Mouse (Mus musculus) heart, postnatal 10 days (tissue): ENCODE measurements around the gene Tbx15. TPM values are rescaled to one million over a fixed set of nuclear protein-coding genes. Genes with fewer than 3 reads are reported as not detected.

Experiments
- DNase-seq, 2 experiments: peaks; one replicate each; pipeline ENCODE4 v3.0.0; 2021
- intact Hi-C: fragments of 180-260 bp; cut with DNase I; formaldehyde crosslinking; loops from one replicate; pipeline ENCODE4 v1.15.1; 2025
- total RNA-seq, 2 experiments: library from RNA; stranded (reverse); gene quantifications; 2 replicates each; pipeline ENCODE4 v1.2.3; 2021

Gene Tbx15
- total RNA-seq, 2 experiments from 2014 or later: 0.40 to 0.43 TPM

DNA sequence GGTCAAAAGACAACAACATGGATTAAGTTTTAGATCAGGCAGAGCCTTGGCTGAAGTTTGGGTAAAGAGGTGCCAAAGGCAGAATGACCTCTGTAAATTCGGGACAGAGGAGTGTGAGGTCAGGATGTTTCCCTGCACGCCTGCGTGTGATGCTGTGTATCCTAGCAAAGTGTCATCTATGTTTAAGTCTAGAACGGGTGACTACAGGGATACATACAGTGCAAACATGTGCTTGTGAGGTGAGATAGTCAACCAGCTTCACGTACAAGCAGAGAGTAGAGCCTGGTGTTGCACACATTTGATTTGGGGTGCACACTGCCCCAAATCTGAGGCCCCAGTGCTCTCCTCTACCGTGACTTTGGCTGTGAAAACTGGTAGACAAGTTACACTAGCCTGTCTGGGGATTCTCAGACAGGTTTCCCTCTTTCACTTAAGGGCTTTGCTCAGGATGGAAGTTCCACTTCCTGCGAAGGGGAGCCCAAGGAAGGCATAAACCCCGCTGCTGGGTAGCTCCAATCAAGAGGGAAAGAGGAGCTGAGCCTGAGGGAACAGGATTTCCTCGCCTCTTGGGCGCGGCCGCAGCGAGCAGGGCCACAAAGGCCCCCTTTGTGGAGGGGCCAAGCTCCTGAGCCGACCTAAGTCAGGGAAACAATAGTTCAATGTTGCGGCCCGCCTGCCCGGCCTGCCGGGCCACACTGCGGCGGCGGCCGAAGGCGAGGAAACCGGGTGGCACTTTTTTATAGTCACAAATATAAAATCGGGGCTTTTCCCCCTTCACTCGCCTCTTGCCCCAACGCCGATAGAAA, 8.0 kb downstream of the Tbx15 start:
- no peak for DNase-seq
- intact Hi-C loops: no loop called here

DNA sequence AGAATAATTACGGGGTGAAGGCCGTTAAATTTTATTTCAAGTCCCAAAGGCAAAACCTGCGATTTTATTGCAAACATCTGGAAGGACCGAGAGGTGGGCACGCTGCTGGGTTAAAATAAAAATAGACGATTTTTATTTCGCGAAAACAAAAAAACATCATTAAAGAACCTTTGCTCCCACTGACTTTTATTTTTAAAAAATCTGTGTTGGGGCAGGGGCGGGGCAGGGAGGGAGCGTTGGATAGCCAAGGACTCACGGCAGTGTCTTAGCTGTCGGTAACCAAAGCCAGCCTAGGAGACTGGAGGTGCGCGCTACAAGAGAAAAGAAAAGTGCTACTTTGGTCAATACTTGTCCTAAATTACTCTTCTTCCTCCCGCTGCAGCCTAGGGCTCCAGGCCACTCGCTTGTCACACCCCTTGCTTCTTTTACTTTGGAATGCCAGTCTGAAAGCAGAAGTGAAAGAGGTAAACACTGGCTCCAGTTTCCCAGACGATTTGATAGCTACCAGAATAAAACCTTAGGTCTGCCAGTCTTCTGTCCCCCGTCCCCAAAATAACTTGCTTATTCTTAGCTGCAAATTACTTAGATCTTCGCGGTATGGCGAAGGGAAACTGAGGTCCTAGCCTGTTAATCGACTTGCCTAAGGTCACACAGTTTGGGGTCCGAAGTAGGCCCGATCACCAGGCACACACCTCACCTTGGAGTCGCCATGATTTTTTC, 8.8 kb downstream of the Tbx15 start:
- intact Hi-C loops: no loop called here

GRCm38 (mm10) chr3:99249551-99249870, 9.3 kb downstream of the Tbx15 start:
- no peak for DNase-seq
- intact Hi-C loops: no loop called here

More for the DNA sequence above, 8.8 kb downstream of the Tbx15 start:
- DNase-seq: no peak

DNA sequence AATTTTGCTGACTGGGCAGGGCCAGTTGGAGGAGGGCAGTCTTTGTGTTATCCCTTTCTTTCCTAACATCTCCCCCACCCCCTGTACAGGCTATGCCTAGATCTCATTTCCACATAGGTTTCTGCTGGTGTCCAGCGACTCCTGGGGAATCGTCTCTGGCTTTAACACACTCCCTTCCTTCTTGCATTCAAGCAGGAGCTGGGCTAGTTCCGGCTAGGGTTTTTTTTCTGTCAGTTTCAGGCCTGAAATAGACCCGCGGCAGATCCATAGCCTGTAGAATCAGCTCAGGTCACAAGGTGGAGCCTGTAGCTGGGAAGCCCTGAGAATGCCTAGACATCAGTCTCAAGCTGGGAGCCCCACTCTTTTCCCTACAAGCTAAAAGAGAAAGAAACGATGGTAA, 9.7 kb downstream of the Tbx15 start:
- intact Hi-C loops: loop anchor here (5.0 to 10.0 kb wide), 2 partner anchors 108 to 565 kb away; partner anchors contain the start of gene Wars2
- DNase-seq: no peak

DNA sequence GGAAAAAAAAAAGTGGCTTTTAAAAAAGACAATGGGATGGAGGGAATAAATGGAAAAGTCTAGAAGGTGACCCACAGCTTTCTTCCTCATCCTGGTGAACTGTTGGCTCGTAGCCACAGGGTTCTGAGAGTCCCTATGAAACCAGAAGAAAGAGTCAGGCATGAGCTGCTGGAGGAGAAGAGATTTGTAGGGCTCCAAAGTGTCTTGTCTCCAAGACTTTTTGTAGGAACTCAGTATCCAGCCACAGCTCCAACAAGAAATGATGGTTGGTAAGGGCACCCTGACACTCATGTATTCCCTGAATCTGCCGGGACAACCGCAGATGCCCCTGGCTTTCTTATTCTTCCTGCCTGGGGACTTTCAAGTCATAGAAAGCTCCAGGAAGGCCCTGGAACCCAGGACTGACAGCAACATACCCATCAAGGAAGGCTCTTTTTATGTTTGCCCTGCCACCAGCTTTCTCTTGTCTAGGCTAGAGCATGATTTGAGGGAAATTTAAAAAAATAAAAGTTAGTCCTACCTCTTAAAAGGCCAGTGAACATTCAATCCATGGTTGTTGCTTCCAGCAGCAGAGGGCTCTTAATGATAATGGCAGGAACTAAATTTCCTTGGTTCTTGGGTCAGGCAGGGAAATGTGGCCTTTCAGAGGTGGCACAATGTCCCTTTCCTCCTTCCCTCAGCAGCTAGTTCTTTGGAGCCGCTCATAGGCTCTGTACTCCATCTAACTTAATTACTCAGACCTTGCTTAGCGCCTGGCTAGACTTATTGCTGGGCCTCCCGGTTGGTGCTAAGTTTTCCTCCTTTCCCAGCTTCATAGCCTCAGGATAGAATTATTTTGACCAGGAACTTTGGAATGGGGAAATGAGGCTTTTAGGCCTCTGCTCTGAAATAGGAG, 11.3 kb downstream of the Tbx15 start:
- intact Hi-C loops: loop anchor here (2.0 to 10.0 kb wide), 3 partner anchors 13 to 563 kb away; partner anchors contain the start of gene Wars2
- no peak for DNase-seq

GRCm38 (mm10) chr3:99252461-99253091, 12.4 kb downstream of the Tbx15 start:
- intact Hi-C loops: loop anchor here (2.0 to 10.0 kb wide), 3 partner anchors 14 to 562 kb away; partner anchors contain the start of gene Wars2
- no peak for DNase-seq

DNA sequence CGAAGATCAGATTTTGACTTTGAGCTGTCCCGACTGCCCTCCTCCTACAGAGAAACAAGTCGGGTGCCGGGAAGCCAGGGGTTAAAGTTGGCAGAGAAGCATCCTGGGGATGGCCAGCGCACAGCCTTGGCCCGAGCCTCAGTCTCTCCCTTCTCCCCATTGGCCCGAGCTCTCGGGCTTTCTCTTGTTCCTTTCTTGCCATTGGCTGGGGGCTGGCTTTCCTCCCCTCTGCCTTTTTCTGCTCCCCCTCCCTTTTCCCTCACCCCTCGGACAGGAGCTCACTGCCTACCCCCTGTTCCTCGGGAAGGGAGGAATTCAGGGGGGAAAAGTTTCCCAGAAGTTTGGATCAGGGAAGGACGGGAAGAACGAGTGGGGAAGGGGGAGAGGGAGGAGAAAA, 12.9 kb downstream of the Tbx15 start:
- intact Hi-C loops: loop anchor here (2.0 to 10.0 kb wide), 3 partner anchors 14 to 562 kb away; partner anchors contain the start of gene Wars2
- no peak for DNase-seq

- no peak for DNase-seq
- intact Hi-C loops: loop anchor here (2.0 to 10.0 kb wide), 3 partner anchors 15 to 561 kb away; partner anchors contain the start of gene Wars2
Measured at GRCm38 (mm10) chr3:99253497-99254451, 13.6 kb downstream of the Tbx15 start.

GRCm38 (mm10) chr3:99254559-99255151, 14.5 kb downstream of the Tbx15 start:
- intact Hi-C loops: loop anchor here (5.0 to 10.0 kb wide), 2 partner anchors 112 to 560 kb away; partner anchors contain the start of gene Wars2
- no peak for DNase-seq

DNA sequence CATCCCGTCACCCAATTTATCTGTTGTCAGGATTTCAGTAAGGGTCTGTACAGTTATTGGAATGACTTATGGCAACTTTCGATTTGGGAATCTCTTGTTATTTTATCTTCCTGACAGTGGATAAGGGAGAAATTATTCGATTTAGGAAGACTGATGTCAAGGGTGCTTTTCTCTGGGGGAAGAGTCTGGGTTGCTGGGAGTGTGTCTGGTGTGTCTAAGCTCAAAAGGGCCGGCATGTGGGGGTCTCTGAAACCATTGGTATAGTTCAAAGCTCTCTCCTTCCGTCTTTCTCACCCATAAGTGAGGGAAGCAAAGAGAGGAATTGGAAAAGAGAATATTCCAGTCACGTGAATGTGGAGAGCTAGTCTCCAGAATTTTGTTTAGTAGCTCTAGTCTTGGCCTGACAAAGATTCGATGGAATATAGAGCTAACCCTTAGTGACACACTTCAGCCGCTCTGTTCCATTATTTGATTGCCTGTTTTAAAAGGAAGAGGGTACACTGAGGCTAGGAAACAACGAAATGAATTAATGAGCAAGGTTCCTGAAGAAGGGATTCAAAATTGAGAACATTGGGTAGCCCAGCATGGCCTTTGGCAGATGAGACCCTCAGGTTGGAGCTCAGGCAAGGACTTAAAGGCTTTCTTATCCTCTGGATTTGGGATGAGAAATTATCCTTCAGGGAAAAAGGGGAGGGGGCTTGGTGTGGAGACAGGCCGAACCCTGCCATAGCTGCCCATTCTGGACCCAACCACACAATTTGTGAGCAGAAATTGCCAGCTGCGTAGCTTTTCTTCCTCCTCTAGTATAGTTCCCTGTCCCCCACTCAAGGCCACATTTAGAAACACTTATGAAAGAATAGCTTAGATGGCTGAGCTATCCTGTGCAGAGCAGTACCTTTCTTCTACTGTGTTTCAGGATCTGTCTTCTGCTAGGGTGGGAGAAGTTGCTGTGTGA, 15.5 kb downstream of the Tbx15 start:
- intact Hi-C loops: loop anchor here (10.0 kb wide), 1 partner anchor 559 kb away; no protein-coding TSS in a partner anchor
- DNase-seq: no peak

DNA sequence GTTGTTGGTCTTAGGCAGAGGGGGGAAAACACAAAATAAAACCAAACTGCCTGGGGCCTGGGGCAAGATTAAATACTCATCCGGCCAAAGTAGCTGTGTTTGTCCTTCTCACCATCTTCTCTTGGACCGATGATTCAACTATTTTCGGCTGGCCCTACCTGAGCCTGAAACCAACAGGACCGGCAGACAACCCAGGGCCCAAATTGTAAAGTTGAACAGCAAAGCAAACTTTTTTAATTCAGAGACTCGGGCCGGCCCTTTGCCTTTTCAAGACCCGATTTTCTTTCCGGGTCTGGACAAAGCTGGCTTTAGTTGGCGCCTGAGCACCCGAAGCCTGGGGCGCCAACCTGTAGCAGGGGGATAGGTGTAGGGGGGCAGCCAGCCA, 16.2 kb downstream of the Tbx15 start:
- intact Hi-C loops: loop anchor here (10.0 kb wide), 1 partner anchor 558 kb away; no protein-coding TSS in a partner anchor
- no peak for DNase-seq

DNA sequence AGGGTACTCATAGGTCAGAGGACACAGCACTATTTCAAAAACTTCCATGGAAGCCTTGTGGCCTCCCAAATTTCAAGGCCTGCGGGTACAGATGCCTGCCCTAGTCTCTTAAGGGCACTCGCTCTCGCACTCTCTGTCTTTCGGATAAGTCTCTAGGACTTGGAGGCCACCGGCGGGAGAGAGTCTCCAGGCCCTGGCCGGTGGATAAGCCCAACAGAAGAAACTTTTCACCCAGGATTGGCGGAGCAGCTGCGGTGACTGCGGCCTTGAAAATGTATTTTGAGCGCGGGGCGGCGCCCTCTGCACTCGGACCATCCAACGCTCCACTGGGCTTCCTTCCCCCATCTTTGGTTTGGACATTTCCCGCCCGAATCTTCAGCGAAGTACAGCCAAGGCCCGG, 16.6 kb downstream of the Tbx15 start:
- DNase-seq: no peak
- intact Hi-C loops: loop anchor here (10.0 kb wide), 1 partner anchor 558 kb away; no protein-coding TSS in a partner anchor

DNA sequence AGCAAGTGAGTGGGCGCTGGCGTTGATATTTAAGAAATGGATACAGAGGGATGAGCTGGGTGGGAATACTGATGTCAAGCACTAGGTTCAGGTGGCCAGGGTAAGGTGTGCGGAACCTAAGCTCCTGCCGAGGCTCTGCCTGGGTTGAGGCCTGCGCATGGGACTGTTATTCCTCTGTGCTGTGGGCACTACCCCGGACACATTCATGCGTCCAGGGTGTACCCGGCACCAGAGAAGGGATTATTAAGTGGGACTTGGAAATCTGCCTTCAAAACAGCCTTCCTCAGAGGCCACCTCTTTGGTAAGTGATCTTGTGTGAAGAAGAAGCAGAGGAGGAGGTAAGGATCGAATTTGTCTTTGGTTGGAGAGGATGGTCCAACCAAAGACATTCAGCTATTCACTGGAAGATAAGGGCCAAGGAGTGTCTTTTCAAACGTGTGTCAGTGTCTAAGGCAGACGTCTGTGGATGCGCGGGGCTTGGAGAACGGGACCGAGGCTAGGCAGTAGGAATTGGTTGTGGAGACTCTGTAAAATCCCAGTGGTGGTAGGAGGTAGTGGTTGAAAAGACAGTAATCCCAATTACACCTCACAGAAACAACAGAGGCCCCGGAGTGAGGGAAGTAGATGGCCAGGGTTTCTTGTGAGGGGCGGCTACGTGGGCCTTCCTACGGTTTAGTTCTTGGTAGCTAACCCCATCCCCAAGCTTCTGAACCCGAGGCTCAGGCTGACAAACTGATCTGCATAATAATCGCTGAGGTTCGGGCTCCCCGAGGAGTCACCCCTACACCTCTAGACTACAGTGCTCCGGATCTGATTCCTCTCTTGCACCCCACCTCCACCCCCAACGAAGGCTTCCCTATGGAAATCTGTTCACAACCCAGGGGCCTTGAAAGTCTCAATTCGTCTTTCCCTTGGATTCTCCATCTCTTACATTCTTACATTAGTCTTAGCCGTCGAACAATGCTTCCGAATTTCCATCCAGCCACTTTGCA, 17.7 kb downstream of the Tbx15 start:
- DNase-seq: no peak
- intact Hi-C loops: loop anchor here (10.0 kb wide), 1 partner anchor 557 kb away; no protein-coding TSS in a partner anchor

DNA sequence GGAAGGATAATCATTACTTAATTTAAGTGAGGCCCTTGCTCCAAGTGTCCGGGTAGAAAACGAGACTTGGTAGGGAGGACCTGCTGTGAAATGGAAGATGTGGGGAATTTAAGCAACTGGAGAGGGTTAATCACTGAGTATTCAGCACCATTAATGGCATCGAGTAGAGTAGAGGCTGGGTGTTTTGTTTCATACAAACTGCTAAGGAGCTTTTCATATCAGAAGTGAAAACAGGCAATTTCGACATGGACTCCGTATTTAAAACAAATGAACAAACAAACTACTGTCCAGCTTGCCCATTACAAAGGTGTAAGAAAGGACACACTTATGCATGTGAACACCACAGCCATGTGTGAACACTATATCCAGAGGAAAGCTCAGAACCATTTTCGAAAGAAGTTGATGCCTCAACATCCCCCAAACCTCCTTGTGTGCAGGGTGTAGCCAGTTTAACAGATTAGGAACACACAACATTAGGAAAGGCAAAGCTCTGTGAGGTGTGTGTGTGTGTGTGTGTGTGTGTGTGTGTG, 19.6 kb downstream of the Tbx15 start:
- intact Hi-C loops: loop anchor here (10.0 kb wide), 1 partner anchor 555 kb away; no protein-coding TSS in a partner anchor

DNA sequence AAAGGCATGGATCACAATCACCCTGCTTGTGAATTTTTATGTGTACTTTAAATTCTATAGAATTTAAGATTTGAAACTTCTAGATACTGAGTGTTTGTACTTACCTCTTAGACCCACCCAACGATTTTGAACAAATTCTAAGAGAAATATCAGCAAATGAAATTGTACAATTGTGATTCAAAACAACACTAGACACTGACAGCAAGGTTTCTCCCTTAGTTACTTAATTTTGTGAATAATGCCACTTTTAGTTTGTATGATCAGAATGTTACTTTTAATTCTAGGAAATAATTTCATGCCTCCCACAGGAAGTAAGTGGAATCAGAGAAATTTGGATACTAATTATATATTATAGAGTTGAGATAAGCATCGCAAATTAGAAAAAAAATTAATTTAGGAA, 20.2 kb downstream of the Tbx15 start:
- DNase-seq: no peak
- intact Hi-C loops: no loop called here

More for the DNA sequence above, 19.6 kb downstream of the Tbx15 start:
- DNase-seq: no peak

GRCm38 (mm10) chr3:99261371-99261791, 21.2 kb downstream of the Tbx15 start:
- intact Hi-C loops: no loop called here

More at GRCm38 (mm10) chr3:99261371-99261791, 21.2 kb downstream of the Tbx15 start:
- no peak for DNase-seq
